Mouse (Mus musculus): Measurements from ENCODE around the gene Napsa.

Napsa gene

GRCm38 (mm10) chr7:44626966-44627365 is 54.8 kb downstream of the Napsa start:
- no peak for DNase-seq (ENCODE audit: low spot score)

- no peak for DNase-seq (ENCODE audit: low spot score)
Observed at GRCm38 (mm10) chr7:44628402-44629034, 56.3 kb downstream of the Napsa start.

GRCm38 (mm10) chr7:44630437-44630836 is 58.3 kb downstream of the Napsa start:
- DNase-seq (ENCODE audit: low spot score), result no peak

- no peak for DNase-seq (ENCODE audit: low spot score)
Observed at GRCm38 (mm10) chr7:44632676-44633075, 60.5 kb downstream of the Napsa start.

GRCm38 (mm10) chr7:44633407-44633806 is 61.2 kb downstream of the Napsa start:
- DNase-seq (ENCODE audit: low spot score), result peak; percentile 72
